Mouse (Mus musculus) stomach, postnatal 0 days (tissue): ENCODE data around the gene Pla2g3.

Source experiments
- CTCF ChIP-seq: IDR thresholded peaks from 2 replicates; pipeline ENCODE4 v1.5.1; 2016; ENCODE audit warnings: antibody characterized with exemption, low read depth, mild to moderate bottlenecking, moderate library complexity
- EP300 ChIP-seq: optimal IDR thresholded peaks from 2 replicates; pipeline ENCODE3; 2016; ENCODE audit warnings: antibody characterized with exemption

DNA sequence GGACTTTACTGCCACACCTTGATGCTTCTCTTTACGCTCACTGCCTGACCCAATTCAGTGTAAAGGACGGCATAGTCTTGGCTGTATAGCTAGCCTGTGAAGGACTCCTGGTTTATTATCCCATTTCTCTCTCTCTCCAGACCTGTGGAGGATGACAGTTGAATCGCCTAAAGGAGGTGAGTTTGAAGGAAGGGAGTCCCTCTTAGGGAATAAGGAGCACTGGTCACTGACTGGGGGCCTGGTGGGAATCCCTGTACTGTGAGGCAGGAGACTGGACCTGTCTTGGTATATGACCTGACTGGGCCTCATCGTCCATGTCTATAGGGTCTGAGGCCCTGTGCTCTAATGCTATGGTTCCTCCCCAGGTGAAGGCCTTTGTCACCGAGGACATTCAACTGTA, 28.0 kb downstream of the Pla2g3 start:
- TF ChIP-seq CTCF (no peak), EP300 (no peak)
